Mouse (Mus musculus): ENCODE measurements around the gene Sulf2. TPM values are rescaled to one million over a fixed set of nuclear protein-coding genes. Genes with fewer than 3 reads are reported as not detected.

Sulf2 gene
- total and polyA plus RNA-seq, 2 experiments from 2014 or later: 54.8 to 86.5 TPM

DNA sequence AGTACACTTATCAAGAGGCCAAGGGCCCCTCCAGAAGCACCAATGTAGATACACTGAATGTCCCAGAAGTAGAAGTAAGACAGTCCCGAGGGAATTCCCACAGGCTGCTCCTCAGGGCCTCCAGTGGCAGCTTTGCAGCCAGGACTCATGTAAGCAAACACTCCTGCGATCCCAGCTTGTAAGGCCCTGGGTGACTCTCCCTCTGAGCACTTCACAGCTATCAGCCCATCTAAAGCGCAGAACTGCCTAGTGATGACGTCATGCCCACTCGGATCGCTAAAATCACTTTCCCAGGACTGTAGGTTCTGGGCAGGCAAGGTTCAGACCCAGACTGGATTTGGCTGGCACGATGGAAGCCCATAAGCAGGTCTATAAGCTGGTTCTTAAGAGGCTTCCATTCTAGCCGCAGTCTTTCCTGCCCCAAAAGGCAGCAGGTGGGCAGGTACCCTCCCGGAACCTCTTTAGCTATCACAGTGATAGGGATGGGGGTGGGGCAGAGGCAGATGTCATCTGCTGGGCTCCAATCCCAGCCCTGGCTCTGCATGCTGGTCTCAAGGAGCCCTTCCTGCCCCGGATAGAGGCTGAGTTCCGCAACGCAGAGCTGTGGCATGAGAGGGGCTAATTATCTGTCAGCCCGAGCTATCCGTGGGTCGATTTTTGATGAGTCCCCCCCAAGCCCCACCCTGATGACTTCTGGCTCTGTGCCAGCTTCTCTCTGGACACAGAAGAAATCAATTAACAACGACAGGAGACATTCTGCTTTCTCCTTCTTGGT, 19.6 kb downstream of the Sulf2 start:
- ATAC-seq (ENCODE audit: insufficient read depth, low read depth) (no peak), DNase-seq (ENCODE audit: low spot score) (no peak)
- H3K27ac ChIP-seq (ENCODE audit: low read depth): no peak overlapping the region
- TF ChIP-seq EP300 (IDR thresholded peaks at IDR 0.05; ENCODE audit: low read depth) (no peak), CTCF (IDR thresholded peaks at IDR 0.05; ENCODE audit: low read depth) (no peak)
- no peak overlapping the region for H3K4me2 ChIP-seq (ENCODE audit: low read depth, low read length)
- H3K36me3 ChIP-seq (replicated peaks; ENCODE audit: control insufficient read depth, insufficient read depth, low read length): peaks cover 9% of the 10 kb centered on the region; the same call in 1 of the 2 replicates
- no peak overlapping the region for H3K4me3 ChIP-seq (ENCODE audit: low read depth, low read length)
- no peaks in the 10 kb centered on the region for H3K27me3 ChIP-seq (ENCODE audit: control insufficient read depth, insufficient read depth, low read length)
- WGBS: 16% methylated on average over 16 of the region's 16 CpGs
- H3K9ac ChIP-seq (replicated peaks; ENCODE audit: low read depth, low read length): no peak overlapping the region
- H3K4me1 ChIP-seq (ENCODE audit: control insufficient read depth, insufficient read depth): peaks cover 11% of the 10 kb centered on the region
- no peaks in the 10 kb centered on the region for H3K9me3 ChIP-seq (replicated peaks; ENCODE audit: control insufficient read depth, low read length)

DNA sequence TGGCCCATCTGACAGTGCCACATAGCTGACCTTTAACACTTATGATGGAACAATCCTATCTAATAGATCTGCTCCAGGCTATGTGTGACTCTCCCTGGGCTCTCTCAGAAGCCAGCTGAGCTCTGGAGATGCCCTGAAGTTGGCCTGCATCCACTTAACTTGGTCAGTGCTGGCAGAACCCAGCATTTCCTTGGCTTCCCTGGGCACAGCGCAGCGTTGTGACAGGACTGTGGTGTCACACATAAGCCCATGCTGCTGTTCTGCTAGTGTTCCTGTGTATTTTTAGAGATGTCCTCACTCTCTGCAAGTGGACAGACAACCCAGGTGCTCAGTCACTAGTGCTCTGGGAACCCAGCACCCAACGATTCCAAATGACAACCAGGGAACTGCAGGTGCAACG, 26.7 kb downstream of the Sulf2 start:
- peaks cover 21% of the 10 kb centered on the region for H3K4me1 ChIP-seq (ENCODE audit: control insufficient read depth, insufficient read depth)
- H3K4me3 ChIP-seq (ENCODE audit: low read depth, low read length): no peak overlapping the region
- peaks cover 29% of the 10 kb centered on the region; the same call in 1 of the 2 replicates for H3K36me3 ChIP-seq (replicated peaks; ENCODE audit: control insufficient read depth, insufficient read depth, low read length)
- ATAC-seq (ENCODE audit: insufficient read depth, low read depth) (peak; percentile 79), DNase-seq (ENCODE audit: low spot score) (peak; percentile 57)
- no peak for TF ChIP-seq EP300 (IDR thresholded peaks at IDR 0.05; ENCODE audit: low read depth)
- no peak for TF ChIP-seq CTCF (IDR thresholded peaks at IDR 0.05; ENCODE audit: low read depth)
- H3K4me2 ChIP-seq (ENCODE audit: low read depth, low read length): no peak overlapping the region
- WGBS: 32% methylated on average over 4 of the region's 4 CpGs
- H3K9ac ChIP-seq (replicated peaks; ENCODE audit: low read depth, low read length): no peak overlapping the region
- H3K27me3 ChIP-seq (ENCODE audit: control insufficient read depth, insufficient read depth, low read length): no peaks in the 10 kb centered on the region
- peak overlapping the region; percentile 57 for H3K27ac ChIP-seq (ENCODE audit: low read depth)
- H3K9me3 ChIP-seq (replicated peaks; ENCODE audit: control insufficient read depth, low read length): no peaks in the 10 kb centered on the region

DNA sequence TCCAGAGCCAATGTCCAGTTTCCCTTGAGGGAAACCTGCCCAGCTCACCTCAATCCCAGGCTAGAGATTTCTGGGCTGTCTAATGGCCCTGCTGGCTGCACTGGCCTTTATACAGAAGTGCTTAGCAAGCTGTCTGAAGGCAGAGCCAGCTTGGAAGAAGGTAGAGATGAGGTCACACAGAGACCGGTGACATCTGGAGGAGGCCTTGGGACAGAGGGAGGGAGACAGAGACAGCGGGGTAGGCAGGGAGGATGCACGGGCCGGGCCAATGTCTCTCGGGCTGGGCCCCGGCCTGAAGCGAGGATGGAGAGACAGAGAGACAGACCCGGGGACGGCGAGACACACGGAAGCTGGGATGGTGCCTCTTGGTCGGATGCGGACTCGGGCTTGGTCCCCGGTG, 27.4 kb downstream of the Sulf2 start:
- peak overlapping the region; percentile 57 for H3K27ac ChIP-seq (ENCODE audit: low read depth)
- no peak for ATAC-seq (ENCODE audit: insufficient read depth, low read depth)
- WGBS: 90% methylated on average over 15 of the region's 15 CpGs
- no peaks in the 10 kb centered on the region for H3K9me3 ChIP-seq (replicated peaks; ENCODE audit: control insufficient read depth, low read length)
- no peak overlapping the region for H3K9ac ChIP-seq (replicated peaks; ENCODE audit: low read depth, low read length)
- no peak for DNase-seq (ENCODE audit: low spot score)
- peaks cover 28% of the 10 kb centered on the region for H3K4me1 ChIP-seq (ENCODE audit: control insufficient read depth, insufficient read depth)
- H3K4me2 ChIP-seq (ENCODE audit: low read depth, low read length): no peak overlapping the region
- no peaks in the 10 kb centered on the region for H3K27me3 ChIP-seq (ENCODE audit: control insufficient read depth, insufficient read depth, low read length)
- H3K36me3 ChIP-seq (replicated peaks; ENCODE audit: control insufficient read depth, insufficient read depth, low read length): peaks cover 29% of the 10 kb centered on the region; the same call in 1 of the 2 replicates
- no peak overlapping the region for H3K4me3 ChIP-seq (ENCODE audit: low read depth, low read length)
- TF ChIP-seq CTCF (IDR thresholded peaks at IDR 0.05; ENCODE audit: low read depth): no peak
- no peak for TF ChIP-seq EP300 (IDR thresholded peaks at IDR 0.05; ENCODE audit: low read depth)

DNA sequence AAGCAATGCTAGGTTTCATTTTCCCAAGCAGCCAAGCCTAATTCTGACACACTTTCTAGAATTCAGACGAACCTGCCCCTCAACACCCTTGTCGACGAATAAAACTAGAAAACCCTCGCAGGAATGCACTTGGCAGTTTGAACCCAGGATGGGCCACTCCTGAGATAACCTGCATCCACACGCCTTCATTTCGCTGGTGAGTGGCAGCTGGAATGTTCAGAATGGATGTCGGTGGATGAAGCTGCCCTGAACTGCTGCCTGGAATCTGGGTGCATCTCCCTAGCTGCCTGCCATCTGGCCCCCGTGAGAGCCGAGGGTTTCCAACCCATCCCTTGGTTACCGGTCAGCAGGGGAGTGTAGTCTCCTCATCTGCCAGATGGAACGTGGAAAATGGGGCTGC, 29.1 kb downstream of the Sulf2 start:
- Histone ChIP-seq H3K27me3 (ENCODE audit: control insufficient read depth, insufficient read depth, low read length) (no peaks in the 10 kb centered on the region), H3K9me3 (replicated peaks; ENCODE audit: control insufficient read depth, low read length) (no peaks in the 10 kb centered on the region), H3K9ac (replicated peaks; ENCODE audit: low read depth, low read length) (no peak overlapping the region), H3K36me3 (replicated peaks; ENCODE audit: control insufficient read depth, insufficient read depth, low read length) (peaks cover 24% of the 10 kb centered on the region; the same call in 1 of the 2 replicates), H3K4me1 (ENCODE audit: control insufficient read depth, insufficient read depth) (peaks cover 45% of the 10 kb centered on the region), H3K4me3 (ENCODE audit: low read depth, low read length) (no peak overlapping the region), H3K27ac (ENCODE audit: low read depth) (no peak overlapping the region), H3K4me2 (ENCODE audit: low read depth, low read length) (no peak overlapping the region)
- 56% methylated on average over 11 of the region's 11 CpGs for WGBS
- DNase-seq (ENCODE audit: low spot score) (no peak), ATAC-seq (ENCODE audit: insufficient read depth, low read depth) (no peak)
- TF ChIP-seq CTCF (IDR thresholded peaks at IDR 0.05; ENCODE audit: low read depth): no peak
- no peak for TF ChIP-seq EP300 (IDR thresholded peaks at IDR 0.05; ENCODE audit: low read depth)

DNA sequence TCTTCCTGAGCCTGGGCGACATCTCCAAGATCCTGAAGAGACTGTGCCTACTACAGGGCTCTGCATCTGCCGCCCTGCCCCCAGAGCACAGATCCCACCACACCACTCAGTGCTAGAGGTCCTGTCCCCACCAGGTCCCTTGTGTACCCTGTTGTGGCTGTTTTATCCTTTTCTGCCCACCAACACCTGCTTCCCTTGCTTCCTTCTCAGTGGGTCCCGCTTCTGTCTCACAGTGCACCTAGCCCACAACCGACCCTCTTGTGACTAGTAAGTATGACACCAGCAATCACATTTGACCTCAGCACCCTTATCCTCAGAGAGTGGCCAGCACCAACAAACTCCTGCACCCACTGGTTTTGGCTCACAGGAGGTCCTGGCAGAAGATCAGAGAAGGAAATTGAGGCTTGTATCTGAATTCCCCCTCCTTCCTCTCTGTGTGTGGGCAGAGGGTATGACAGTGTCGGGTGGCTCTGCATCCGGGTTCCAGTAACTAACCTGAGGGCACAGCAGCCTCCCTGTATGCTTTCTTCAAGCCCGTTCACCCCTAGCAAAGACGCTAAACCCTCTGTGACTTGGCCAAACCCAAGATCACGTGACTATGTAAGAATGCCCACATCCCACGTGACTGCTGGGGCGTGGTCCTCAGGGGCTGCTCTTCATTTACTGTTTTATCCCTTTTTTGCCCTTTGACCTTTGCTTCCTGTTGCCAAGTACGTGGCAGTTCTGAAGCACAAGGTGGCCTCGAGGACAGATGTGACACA, 29.8 kb downstream of the Sulf2 start:
- ATAC-seq (ENCODE audit: insufficient read depth, low read depth) (no peak), DNase-seq (ENCODE audit: low spot score) (no peak)
- Histone ChIP-seq H3K4me3 (ENCODE audit: low read depth, low read length) (no peak overlapping the region), H3K4me1 (ENCODE audit: control insufficient read depth, insufficient read depth) (peaks cover 46% of the 10 kb centered on the region), H3K27ac (ENCODE audit: low read depth) (no peak overlapping the region), H3K9me3 (replicated peaks; ENCODE audit: control insufficient read depth, low read length) (no peaks in the 10 kb centered on the region), H3K36me3 (replicated peaks; ENCODE audit: control insufficient read depth, insufficient read depth, low read length) (0 out of 2 replicates have a peak, but pooled peaks cover 17% of the 10 kb centered on the region), H3K27me3 (ENCODE audit: control insufficient read depth, insufficient read depth, low read length) (no peaks in the 10 kb centered on the region), H3K4me2 (ENCODE audit: low read depth, low read length) (no peak overlapping the region), H3K9ac (replicated peaks; ENCODE audit: low read depth, low read length) (no peak overlapping the region)
- no peak for TF ChIP-seq EP300 (IDR thresholded peaks at IDR 0.05; ENCODE audit: low read depth)
- TF ChIP-seq CTCF (IDR thresholded peaks at IDR 0.05; ENCODE audit: low read depth): no peak
- WGBS: 69% methylated on average over 13 of the region's 13 CpGs
